Mouse (Mus musculus) kidney, embryonic 16.5 days (tissue): Measurements from ENCODE around the gene Stk19. TPM values are rescaled to one million over a fixed set of nuclear protein-coding genes. Genes with fewer than 3 reads are reported as not detected.
"Not testable (repeated sequence)": the region's sequence is repeated elsewhere in the genome, so short reads cannot be mapped to it uniquely, and the experiment has no call there.

Experiments used
- ATAC-seq: fragments of 200-750 bp; cut with Nextera tagmentation; 2 replicates; pipeline ENCODE4 v1.8.0; 2017; ENCODE audit warnings: moderate TSS enrichment; ENCODE audit not compliant: low FRiP score, low TSS enrichment
- H3K27ac ChIP-seq: fragments of 300-500 bp; sonication (generic); 2 replicates; pipeline ENCODE4 v1.5.1; 2014; ENCODE audit warnings: low read length
- H3K27me3 ChIP-seq: fragments of 300-500 bp; sonication (generic); 2 replicates; pipeline ENCODE4 v1.6.1; 2014; ENCODE audit warnings: low read length, control low read depth, mixed read lengths; ENCODE audit not compliant: insufficient read depth
- H3K36me3 ChIP-seq: fragments of 300-500 bp; sonication (generic); 2 replicates; pipeline ENCODE4 v1.6.1; 2014; ENCODE audit warnings: low read length, control low read depth, mixed read lengths; ENCODE audit not compliant: insufficient read depth
- H3K4me1 ChIP-seq: fragments of 300-500 bp; sonication (generic); 2 replicates; pipeline ENCODE4 v1.6.1; 2014; ENCODE audit warnings: low read length, control low read depth, mixed read lengths; ENCODE audit not compliant: insufficient read depth
- H3K4me2 ChIP-seq: fragments of 300-500 bp; sonication (generic); replicated peaks from 2 replicates; pipeline ENCODE4 v1.6.1; 2014; ENCODE audit warnings: low read depth, low read length
- H3K4me3 ChIP-seq: fragments of 300-500 bp; sonication (generic); 2 replicates; pipeline ENCODE4 v1.5.1; 2014; ENCODE audit warnings: mild to moderate bottlenecking, low read length
- H3K9ac ChIP-seq: fragments of 300-500 bp; sonication (generic); replicated peaks from 2 replicates; pipeline ENCODE4 v1.6.1; 2014; ENCODE audit warnings: low read length
- H3K9me3 ChIP-seq: fragments of 300-500 bp; sonication (generic); 2 replicates; pipeline ENCODE4 v1.6.1; 2016; ENCODE audit warnings: low read length, control low read depth
- WGBS: fragments of 180-500 bp; shearing (Covaris S2); extraction: QIAGEN DNeasy Blood & Tissue Kit; methylation state at CpG from one replicate; pipeline ENCODE4 v1.1.7; 2014; 5-methylcytosine and 5-hydroxymethylcytosine counted together
- polyA plus RNA-seq: library from polyadenylated mRNA; unstranded; fragments of >200 nt; fragmentation: Nextera tagmentation; extraction: Ambion mirVana; gene quantifications from 2 replicates; pipeline ENCODE4 v1.2.1, GENCODE M21; 2015

Stk19 gene
- polyA plus RNA-seq, 1 experiment from 2014 or later: 31.7 TPM

- not testable (repeated sequence) for H3K36me3 ChIP-seq, H3K4me2 ChIP-seq, H3K9me3 ChIP-seq, H3K9ac ChIP-seq, H3K27me3 ChIP-seq, H3K4me1 ChIP-seq, H3K27ac ChIP-seq, ATAC-seq, H3K4me3 ChIP-seq
- 67% methylated on average over 11 of the region's 12 CpGs for WGBS
Observed at GRCm38 (mm10) chr17:34813747-34814146, 23.0 kb downstream of the Stk19 start.

GRCm38 (mm10) chr17:34811275-34811674 lies 25.5 kb downstream of the Stk19 start:
- no peak for ATAC-seq
- Histone ChIP-seq H3K4me3 (no peak overlapping the region), H3K36me3 (no peaks in the 10 kb centered on the region), H3K9ac (no peak overlapping the region), H3K4me2 (no peak overlapping the region), H3K4me1 (no peaks in the 10 kb centered on the region), H3K27me3 (no peaks in the 10 kb centered on the region), H3K9me3 (no peaks in the 10 kb centered on the region), H3K27ac (no peak overlapping the region)
- WGBS: 65% methylated on average over 15 of the region's 15 CpGs

- H3K27me3 ChIP-seq, H3K9me3 ChIP-seq, ATAC-seq, H3K9ac ChIP-seq, H3K36me3 ChIP-seq, H3K4me1 ChIP-seq, H3K27ac ChIP-seq, H3K4me2 ChIP-seq, H3K4me3 ChIP-seq: not testable (repeated sequence)
- WGBS: 62% methylated on average over 7 of the region's 8 CpGs
Observed at GRCm38 (mm10) chr17:34810811-34811210, 25.9 kb downstream of the Stk19 start.

GRCm38 (mm10) chr17:34810411-34810810 lies 26.3 kb downstream of the Stk19 start:
- not testable (repeated sequence) for H3K4me1 ChIP-seq, H3K9ac ChIP-seq, H3K36me3 ChIP-seq, H3K9me3 ChIP-seq, H3K27me3 ChIP-seq, H3K4me2 ChIP-seq, H3K27ac ChIP-seq, ATAC-seq, H3K4me3 ChIP-seq
- 90% methylated on average over 5 of the region's 5 CpGs for WGBS

GRCm38 (mm10) chr17:34808599-34809205 lies 28.0 kb downstream of the Stk19 start:
- Histone ChIP-seq H3K4me3 (no peak overlapping the region), H3K27me3 (no peaks in the 10 kb centered on the region), H3K9me3 (peaks cover 6% of the 10 kb centered on the region; the same call in 1 of the 2 replicates), H3K4me2 (no peak overlapping the region), H3K9ac (no peak overlapping the region), H3K27ac (no peak overlapping the region), H3K4me1 (no peaks in the 10 kb centered on the region), H3K36me3 (no peaks in the 10 kb centered on the region)
- 85% methylated on average over 6 of the region's 6 CpGs for WGBS
- no peak for ATAC-seq

GRCm38 (mm10) chr17:34807176-34807575 lies 29.6 kb downstream of the Stk19 start:
- Histone ChIP-seq H3K4me2 (no peak overlapping the region), H3K4me3 (no peak overlapping the region), H3K4me1 (no peaks in the 10 kb centered on the region), H3K9ac (no peak overlapping the region), H3K36me3 (no peaks in the 10 kb centered on the region), H3K27me3 (no peaks in the 10 kb centered on the region), H3K9me3 (peaks cover 6% of the 10 kb centered on the region; the same call in 1 of the 2 replicates), H3K27ac (no peak overlapping the region)
- WGBS: 71% methylated on average over 3 of the region's 3 CpGs
- no peak for ATAC-seq

GRCm38 (mm10) chr17:34804871-34805562 lies 31.7 kb downstream of the Stk19 start:
- Histone ChIP-seq H3K27me3 (no peaks in the 10 kb centered on the region), H3K4me1 (no peaks in the 10 kb centered on the region), H3K9ac (no peak overlapping the region), H3K27ac (no peak overlapping the region), H3K9me3 (peaks cover 6% of the 10 kb centered on the region; the same call in 1 of the 2 replicates), H3K36me3 (no peaks in the 10 kb centered on the region), H3K4me2 (no peak overlapping the region), H3K4me3 (no peak overlapping the region)
- 74% methylated on average over 6 of the region's 6 CpGs for WGBS
- ATAC-seq: no peak

- H3K36me3 ChIP-seq, H3K9ac ChIP-seq, H3K9me3 ChIP-seq, H3K4me3 ChIP-seq, H3K27ac ChIP-seq, H3K4me2 ChIP-seq, H3K4me1 ChIP-seq, H3K27me3 ChIP-seq, ATAC-seq: not testable (repeated sequence)
- 100% methylated on average over 2 of the region's 6 CpGs for WGBS
Observed at GRCm38 (mm10) chr17:34804301-34804700, 32.4 kb downstream of the Stk19 start, which contains the start of gene Cyp21a1. Gene Cyp21a1 (minus strand): TSS chr17:34804561.

GRCm38 (mm10) chr17:34803367-34803766 lies 33.4 kb downstream of the Stk19 start:
- not testable (repeated sequence) for H3K27ac ChIP-seq, H3K9ac ChIP-seq, H3K9me3 ChIP-seq, H3K36me3 ChIP-seq, ATAC-seq, H3K4me2 ChIP-seq, H3K4me1 ChIP-seq, H3K27me3 ChIP-seq, H3K4me3 ChIP-seq
- WGBS: 93% methylated on average over 6 of the region's 6 CpGs

- not testable (repeated sequence) for H3K4me3 ChIP-seq, ATAC-seq, H3K27ac ChIP-seq, H3K27me3 ChIP-seq, H3K36me3 ChIP-seq, H3K4me2 ChIP-seq, H3K9me3 ChIP-seq, H3K9ac ChIP-seq, H3K4me1 ChIP-seq
- WGBS: 95% methylated on average over 9 of the region's 9 CpGs
Observed at GRCm38 (mm10) chr17:34802756-34803155, 34.0 kb downstream of the Stk19 start.
